Mouse (Mus musculus) erythroblast, embryonic 14.5 days (primary cell): Measurements from ENCODE around the gene Fam221b.

ENCODE experiments used
- GATA1 ChIP-seq: IDR thresholded peaks from 2 replicates; pipeline ENCODE4 v1.6.1; 2012; ENCODE audit warnings: low read length, inconsistent platforms, mixed read lengths
- TAL1 ChIP-seq: IDR thresholded peaks from 3 replicates; pipeline ENCODE4 v1.6.1; 2012; ENCODE audit warnings: low read length, inconsistent platforms, mixed read lengths

- TF ChIP-seq GATA1 (no peak), TAL1 (no peak)
These were observed 35.2 kb downstream of the Fam221b start for GRCm38 (mm10) chr4:43633736-43634135.
